Mouse (Mus musculus) CD4-positive, CD25-positive, alpha-beta regulatory T cell, adult 4 months (primary cell): ENCODE data around the gene Calhm2. TPM values are rescaled to one million over a fixed set of nuclear protein-coding genes. Genes with fewer than 3 reads are reported as not detected.
"Not testable (repeated sequence)": the region's sequence is repeated elsewhere in the genome, so short reads cannot be mapped to it uniquely, and the experiment has no call there.

ENCODE experiments used
- ATAC-seq: one replicate; pipeline ENCODE4 v1.8.0; 2017
- polyA plus RNA-seq, 2 experiments: library from polyadenylated mRNA; unstranded; fragments of 100-300 nt; shearing (Covaris generic); gene quantifications; one replicate each; pipeline ENCODE4 v1.2.1; 2017

Calhm2 gene
- polyA plus RNA-seq, 2 experiments from 2014 or later: 13.0 to 27.1 TPM

DNA sequence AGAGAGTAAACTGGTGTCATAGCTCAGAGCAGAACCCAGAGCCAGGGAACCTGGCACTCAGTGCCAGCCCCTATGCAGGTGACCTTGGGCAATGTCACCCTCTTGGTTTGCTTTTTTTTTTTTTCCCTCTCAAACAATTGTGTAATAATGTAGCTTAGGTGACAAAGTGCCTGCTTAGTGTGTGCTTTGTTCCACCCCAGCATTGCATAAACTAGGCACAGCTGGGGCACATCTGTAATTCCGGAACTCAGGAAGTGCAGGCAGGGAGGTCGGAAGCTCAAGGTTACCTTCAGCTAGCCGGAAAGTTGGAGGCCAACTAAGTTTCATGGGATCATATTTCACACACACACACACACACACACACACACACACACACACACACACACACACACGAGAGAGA, 11.8 kb upstream of the Calhm2 start:
- no peak for ATAC-seq

DNA sequence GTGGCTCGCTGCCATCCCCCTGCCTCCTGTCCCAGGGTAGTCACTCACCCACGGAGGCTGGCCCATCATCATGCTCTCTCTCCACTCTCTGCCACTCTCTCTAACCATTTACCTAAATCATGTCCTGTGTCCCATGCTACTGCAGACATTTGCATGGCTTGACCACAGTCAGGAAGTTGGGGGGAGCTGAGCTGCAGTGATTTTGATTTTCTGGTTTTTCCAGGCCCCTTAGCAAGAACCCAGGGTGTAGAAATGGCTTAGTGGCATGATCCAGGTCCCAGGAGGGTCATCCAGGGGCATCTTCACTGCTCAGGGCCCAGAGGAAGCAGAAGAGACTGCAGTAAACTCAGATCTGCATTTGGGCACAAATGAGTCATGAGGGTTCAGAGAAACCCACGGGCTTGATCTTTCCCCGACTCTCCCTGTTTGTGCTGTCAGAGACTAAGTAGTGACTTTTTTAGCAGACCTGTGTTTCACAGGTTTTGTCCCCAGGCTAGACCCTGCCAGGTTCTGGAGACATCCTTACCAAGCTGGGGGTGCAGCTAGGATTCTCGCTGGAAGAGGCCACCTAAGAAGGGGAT, 10.3 kb upstream of the Calhm2 start:
- no peak for ATAC-seq

DNA sequence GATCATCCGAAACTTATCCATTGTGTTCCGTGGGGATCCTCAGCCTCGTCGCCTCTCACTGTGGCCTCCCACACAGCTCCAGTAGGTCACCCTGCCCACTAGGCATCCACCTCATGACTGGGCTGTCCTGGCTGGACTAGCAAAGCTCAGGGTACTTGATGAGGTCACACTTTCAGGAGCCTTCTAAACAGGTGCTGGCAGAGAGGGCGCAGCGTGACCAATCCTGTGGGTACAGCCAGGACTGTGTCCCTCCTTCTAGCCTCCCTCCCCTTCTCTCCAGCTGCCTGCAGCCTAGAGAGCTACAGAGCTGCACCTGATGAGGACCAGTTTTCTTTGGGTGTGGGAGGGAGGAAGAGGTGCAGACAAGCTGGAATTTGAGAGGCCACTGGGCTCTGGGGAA, 6.1 kb upstream of the Calhm2 start, which contains the start of gene Calhm1:
Calhm1 (minus strand) TSS at position 101 of the 400 bp plus-strand sequence.
- no peak for ATAC-seq

DNA sequence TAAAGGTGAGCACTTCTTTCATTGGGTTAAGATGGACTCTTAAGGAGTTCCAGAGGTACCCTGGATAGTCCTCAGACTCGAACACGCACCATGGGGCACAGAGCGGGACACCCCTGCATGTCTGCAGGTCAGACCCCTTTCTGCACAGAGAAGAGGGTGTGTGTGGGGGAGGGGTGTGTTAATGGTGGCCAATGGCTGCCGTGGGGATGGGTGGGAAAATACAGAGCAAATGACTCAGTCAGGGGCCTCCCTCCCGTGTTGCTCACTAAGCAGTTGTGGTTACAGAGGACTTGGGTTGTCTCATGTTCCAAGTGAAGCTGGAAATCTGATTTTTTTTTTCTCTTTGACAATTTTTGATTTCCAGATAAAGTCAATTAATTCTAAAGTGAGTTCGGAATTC, 4.3 kb upstream of the Calhm2 start:
- no peak for ATAC-seq

DNA sequence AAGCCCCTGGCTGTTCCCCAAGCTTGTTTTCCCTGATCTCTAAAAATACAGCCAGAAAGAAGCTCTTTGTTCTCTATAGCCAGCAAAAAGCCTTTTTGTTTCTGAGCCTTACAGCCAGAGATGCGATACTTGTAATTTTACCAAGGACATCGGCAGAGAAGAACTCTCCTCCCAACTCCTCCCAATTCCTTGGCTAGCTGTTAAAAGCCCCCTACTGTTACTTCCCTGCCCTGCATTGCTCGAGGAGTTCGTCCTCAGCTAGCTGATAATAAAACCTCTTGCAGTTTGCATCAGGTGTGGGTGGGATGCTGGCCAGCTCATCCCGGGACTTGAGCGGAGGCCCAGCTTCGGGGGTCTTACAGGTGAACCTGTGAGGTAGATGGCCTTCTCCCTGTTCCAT, 1.5 kb upstream of the Calhm2 start:
- not testable (repeated sequence) for ATAC-seq

DNA sequence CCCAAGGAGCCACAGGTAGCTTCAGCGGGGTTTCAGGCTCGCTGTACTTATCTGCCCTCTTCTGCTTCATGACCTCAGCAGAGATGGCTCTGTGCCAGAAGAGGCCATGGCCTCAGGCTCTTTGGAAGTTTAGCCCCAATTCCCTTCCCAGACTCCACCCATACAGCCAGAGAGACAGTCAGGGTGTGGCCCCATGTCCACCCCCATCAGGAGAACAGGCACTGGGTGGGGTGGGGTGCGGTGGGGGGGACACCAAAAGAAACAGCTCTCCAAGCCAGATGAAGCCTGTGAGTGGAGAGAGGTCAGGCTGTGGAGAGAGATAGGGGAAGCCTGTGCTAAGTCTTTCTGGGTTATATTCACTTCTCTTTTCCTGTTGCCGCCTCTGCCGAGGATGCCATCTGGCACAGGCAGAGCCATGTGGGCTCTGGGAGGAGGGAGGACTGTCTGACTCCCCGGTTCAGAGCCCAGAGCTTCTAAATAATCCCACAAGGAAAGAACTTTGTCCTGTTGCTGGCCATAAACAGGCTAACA, 978 bp downstream of the Calhm2 start:
- ATAC-seq: no peak

DNA sequence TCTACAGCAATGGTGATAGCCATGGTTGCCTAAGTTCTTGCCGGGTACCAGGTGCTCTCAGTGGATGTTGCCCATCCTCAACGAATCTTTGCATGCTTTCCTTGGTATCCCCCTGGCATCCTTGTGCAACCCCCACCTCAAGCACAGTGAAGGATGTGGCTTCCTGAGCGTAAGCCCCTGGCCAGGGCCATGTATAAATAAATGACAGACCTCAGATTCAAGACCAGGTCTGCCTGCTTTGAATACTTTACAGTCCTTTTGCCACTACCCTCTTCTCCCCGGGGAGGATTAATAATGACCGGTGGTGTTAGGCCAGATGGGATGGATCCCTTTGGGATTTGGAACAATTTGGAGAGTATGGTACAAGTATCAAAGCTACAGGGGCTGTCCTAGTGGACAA, 1.9 kb downstream of the Calhm2 start:
- no peak for ATAC-seq

DNA sequence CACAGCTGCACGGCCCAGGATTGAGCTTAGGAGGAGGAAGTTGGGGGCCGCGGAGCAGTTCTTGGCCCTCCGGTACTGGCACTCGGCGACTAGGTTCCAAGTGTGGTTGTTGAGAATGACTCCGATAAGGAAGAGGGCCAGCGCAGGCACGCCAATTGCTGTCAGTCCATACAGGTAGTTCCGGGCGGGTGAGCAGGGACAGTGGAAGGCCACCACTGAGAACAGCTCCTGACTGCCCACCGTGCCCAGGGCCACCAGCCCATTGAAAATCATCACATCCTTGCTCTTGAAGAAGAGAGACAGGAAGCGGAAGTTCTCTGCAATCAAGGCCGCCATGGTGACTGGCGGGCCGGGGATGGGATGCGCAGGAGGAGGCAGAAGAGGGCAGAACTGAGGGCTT, 2.5 kb downstream of the Calhm2 start:
- ATAC-seq: no peak

DNA sequence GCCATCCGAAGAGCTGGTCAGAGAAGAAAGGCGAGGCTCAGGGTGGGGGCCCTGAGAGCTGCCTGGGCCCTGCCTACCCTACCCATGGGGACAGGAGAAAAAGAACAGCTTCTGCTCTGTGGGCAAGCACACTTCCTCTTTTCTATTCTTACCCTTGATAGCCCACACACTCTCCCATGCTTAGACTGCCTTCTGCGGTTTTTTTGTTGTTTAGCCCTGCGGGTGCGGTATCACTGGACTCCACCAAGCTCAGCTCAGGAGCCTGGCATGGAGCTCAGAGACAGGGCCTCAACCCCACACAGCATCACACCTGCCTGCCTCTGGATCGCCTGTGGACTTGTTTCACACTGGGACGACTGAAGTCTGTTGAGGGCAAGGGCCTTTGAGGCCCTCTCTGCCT, 4.9 kb downstream of the Calhm2 start:
- ATAC-seq: no peak

DNA sequence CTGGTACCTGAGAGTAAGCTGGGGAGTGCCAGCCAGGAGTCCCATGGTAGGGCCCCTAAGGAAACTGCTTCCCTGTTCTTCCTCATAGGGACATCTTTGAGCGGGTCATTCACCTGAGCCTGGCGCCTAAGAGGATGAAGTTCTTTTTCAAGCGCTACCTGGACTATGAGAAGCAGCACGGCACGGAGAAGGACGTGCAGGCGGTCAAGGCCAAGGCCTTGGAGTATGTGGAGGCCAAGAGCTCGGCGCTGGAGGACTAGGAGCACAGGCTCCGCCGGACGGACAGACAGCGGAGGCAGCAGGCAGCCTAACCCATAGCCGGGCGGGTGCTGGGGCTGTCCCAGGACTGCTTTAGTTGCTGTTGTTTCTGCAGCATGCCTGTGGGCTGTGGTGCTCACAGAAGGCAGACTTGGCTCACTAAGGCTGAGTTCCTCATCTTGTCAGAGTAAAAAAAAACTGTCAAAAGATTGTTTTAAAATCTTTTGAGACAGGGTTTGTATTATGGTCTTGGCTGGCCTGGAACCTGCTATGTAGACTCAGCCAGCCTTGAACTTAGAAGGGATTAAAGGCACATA, 7.5 kb downstream of the Calhm2 start:
- ATAC-seq: no peak

DNA sequence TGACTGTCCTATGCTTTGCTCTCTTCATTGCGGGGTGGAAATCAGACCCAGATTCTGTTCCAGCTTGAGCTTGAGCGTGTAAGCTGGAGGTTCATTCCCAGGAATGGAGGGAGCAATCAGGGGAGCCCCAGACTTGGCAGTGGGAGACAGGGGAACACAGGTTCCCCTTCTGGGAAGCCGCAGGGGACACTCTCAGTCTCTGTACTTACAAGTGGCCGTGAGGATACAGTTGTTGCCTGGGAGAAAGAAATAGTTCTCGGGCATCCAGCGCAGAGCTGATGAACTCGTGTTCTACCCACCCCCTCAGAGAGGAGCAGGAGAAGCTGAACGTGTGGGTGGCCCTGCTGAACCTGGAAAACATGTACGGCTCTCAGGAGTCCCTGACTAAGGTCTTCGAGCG, 9.3 kb downstream of the Calhm2 start:
- no peak for ATAC-seq

DNA sequence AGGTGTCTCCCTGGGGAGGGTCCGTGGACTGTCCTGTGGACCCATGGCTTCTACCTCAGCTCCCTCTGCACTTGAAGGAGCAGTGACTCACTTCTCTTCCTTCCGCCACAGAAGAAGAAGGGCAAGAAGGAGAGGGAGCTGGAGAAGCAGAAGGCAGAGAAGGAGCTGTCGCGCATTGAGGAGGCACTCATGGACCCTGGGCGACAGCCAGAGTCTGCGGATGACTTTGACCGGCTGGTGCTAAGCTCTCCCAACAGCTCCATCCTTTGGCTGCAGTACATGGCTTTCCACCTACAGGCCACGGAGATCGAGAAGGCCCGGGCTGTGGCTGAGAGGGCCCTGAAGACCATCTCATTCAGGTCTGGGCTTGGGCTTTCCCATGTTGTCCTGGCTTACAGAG, 9.9 kb downstream of the Calhm2 start:
- ATAC-seq: no peak

DNA sequence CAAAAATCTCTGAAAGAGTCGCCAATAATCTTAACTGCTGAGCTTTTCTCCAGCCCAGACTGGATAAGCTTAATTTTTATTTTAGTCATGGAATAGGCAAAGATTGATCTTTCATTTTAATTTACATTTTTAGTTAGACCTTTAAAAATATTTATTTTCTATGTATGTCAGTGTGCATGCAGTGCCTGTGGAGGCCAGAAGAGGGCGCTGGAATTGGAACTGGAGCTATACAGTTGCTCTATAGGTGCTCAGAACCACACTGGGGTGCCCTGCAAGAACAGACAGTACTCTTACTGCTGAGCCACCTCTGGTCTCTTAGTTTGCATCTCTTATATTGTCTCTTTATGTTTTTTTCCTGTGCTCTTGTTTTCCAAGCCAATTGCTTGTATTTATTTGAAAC, 15.3 kb downstream of the Calhm2 start:
- no peak for ATAC-seq

DNA sequence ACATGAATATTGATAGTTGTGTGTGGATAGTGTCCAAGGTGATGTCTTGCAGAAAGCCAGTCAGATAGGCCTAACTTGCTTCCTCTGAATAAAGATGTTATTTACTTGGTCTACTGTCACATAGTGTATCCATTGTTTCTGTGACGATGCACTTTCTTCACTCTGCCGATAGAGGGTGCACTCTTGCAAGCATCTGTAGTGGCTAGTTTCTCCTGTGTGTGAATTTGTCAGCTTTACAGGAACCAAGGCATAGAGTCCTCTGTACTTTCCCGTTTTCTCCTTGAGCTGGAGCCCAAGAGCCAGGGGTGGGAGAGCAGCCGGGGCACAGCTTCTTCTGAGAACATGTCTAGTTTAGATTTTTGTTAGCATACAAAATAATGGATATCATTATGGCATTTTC, 17.0 kb downstream of the Calhm2 start:
- ATAC-seq: no peak

DNA sequence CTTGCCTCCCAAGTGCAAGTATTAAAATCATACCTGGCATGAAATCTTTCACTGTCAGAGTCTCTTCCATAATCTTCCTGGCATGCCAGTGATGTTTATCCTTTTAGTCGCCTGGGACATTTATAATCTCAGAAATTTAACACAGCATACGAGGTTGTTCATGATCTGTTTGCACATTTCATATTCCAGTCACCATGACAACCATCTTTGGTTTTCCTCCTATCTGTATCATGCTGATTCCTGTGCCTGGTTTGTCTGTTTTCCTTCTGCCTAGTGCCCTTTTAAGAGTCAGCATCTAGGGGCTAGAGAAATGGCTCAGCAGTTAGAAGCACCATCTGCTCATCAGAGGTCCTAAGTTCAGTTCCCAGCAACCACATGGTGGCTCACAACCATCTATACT, 19.5 kb downstream of the Calhm2 start:
- ATAC-seq: no peak

DNA sequence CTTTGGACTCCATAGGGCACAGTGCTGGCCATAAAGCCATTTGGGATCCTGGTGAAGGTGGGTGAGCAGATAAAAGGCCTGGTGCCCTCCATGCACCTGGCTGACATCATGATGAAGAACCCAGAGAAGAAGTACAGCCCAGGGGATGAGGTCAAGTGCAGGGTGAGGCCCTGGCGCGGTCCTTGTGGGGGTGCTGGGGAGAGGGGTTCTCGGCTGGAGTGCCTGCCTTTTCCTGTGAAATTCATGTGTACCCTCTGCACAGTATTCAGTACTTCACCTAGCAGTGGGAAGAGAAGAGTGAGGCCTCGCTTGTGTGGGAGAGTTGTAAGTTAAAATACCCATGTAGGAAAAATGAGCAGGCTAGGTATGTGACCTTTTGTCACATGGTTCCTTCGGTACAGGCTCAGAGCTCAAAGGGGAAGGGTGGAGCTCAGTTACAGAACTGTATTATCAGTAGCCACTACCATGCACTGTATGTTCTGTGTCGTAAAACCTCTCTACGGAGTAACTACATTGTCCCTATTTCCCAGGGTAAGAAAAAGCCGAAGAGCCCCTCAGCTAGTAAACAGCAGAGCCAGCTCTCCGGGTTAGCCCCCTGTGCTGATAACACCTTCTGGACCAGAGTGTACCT, 33.3 kb downstream of the Calhm2 start:
- ATAC-seq: no peak

DNA sequence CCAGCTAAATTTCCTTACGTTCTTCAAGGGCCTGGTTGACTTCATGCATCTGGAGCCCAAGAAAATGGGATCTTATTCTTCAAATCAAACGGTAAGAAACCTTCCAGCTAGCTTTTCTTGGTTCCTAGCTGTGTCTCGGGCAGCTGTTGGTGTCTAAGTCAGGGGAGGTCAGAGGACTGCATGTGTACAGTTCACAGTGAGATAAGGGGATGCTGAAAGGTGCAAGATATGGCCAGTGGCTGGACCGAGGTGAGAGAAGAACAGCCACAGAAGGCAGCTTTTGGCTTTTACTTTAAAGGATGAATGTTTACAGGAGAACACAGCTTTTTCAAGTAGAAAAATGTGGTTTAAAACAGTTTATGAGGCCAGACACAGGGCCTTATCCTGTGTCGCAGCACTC, 37.0 kb downstream of the Calhm2 start:
- no peak for ATAC-seq

DNA sequence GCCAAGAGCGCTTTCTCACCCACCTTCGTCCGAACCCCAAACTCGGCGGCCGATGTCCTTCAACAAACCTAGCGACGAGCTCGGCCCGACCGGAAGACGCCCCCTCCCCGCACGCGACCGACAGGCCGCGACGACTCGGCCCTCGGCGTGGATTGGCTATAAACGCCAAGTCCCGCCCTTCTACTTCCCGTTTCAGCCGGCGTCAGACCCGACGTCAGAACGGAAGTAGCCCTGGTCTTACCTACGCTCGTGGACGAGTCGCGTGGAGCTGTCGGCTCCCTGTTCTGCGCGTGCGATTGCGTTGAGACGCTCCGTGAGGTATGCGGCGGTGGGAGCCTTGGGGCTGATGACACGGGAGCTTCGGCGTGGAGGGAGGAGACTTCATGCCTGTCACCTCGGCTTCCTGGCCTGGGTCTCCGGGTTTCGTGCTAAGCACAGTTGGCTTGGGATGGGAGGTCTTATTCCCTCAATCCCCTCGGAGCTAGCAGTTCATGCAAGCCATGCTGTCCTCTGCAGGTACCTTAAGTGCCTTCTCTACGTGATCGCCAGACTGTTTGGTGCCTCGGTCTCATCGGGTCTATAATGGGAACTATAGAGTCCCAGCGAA, 47.4 kb downstream of the Calhm2 start, which contains the start of the genes Usmg5 and Pdcd11:
Usmg5 (minus strand) TSS at position 98 of the 607 bp plus-strand sequence.
Pdcd11 (plus strand) TSS at position 219 of the 607 bp plus-strand sequence.
- ATAC-seq: peak; percentile 97

DNA sequence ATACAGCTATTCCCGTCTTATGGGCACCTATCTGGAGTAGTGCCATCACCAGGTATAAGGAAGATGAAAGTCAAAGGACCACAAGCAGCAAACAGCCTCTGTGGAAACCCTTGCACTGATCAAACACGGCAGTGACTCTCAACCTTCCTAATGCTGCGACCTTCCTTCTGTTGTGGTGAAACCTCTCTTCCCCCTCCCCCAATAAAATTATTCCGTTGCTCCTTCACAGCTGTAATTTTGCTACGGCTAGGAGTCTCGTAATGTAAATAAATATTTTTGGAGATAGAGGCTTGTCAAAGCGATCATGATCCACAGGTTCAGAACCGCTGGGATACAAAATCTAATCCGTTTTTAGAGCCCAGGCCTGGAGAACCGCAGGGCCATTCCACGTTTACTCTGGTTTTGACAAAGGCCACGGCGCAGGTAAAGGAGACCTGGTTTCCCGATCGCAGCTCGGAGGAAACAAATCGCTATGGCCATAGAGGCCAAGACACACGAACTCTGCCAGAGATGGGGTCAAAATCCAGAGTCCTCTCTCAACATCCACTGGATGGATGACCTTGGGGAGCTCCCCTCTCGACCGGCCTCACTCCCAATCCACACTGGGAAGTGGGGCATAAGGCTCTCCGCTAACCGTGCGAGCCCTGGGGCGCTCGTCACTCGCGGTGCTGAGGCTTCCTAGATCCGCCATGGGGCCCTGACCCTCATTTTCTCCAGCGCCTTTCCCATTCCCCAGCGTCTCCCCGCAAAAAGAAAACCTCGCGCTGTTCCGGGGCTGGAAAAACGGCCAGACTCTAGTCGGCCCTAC, 48.2 kb downstream of the Calhm2 start:
- ATAC-seq: peak; percentile 32

DNA sequence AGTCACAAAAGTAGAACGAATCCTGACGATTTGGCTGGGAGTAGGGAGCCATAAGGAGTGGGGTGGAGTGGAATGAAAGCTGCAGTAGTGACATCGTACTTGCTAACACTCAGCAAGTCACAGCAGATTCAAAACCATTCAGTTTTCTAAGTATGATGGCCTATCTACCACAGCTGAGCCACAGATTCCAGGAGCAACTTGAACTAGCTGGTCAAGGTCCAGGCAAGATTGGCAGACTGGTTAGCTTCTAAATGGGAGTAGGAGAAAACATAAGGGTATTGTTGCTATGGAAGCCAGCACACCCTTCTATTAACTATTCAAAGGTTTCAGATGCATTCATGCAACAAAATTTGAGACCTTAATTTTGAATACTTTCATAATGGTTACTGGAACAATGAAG, 49.9 kb downstream of the Calhm2 start:
- no peak for ATAC-seq

DNA sequence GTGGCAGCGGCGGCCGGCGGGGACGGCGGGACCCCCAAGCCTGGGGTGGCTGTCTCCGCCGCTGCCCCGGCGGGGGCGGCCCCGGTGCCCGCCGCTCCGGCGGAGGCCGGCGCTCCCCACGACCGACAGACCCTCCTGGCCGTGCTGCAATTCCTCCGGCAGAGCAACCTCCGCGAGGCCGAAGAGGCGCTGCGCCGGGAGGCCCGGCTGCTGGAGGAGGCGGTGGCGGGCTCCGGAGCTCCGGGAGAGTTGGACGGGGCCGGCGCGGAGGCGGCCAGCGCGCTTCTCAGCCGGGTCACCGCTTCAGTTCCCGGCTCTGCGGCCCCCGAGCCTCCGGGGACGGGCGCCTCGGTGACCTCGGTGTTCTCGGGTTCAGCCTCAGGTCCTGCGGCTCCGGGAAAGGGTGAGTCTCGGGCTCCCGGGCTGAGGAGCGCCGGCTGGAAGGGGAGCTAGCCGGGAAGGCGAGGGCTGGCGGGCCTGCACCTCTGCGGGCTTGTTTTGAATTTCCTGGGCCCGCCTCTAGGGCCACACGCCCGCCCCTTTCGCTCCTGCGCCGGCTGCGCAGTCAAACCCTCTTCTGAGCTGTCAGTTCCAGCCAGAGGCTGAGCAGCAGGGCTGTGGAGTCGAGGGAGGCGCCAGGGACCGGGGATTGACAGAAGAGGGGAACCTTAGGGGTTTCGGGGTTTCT, 70.0 kb downstream of the Calhm2 start:
- ATAC-seq: peak; percentile 92
